Mouse (Mus musculus): ENCODE results near the gene Tnfrsf8.
A peak's percentile ranks its signal among the peaks of the same experiment; 100 is the strongest.
"Not testable (repeated sequence)": the region's sequence is repeated elsewhere in the genome, so short reads cannot be mapped to it uniquely, and the experiment has no call there.

Tnfrsf8 gene

DNA sequence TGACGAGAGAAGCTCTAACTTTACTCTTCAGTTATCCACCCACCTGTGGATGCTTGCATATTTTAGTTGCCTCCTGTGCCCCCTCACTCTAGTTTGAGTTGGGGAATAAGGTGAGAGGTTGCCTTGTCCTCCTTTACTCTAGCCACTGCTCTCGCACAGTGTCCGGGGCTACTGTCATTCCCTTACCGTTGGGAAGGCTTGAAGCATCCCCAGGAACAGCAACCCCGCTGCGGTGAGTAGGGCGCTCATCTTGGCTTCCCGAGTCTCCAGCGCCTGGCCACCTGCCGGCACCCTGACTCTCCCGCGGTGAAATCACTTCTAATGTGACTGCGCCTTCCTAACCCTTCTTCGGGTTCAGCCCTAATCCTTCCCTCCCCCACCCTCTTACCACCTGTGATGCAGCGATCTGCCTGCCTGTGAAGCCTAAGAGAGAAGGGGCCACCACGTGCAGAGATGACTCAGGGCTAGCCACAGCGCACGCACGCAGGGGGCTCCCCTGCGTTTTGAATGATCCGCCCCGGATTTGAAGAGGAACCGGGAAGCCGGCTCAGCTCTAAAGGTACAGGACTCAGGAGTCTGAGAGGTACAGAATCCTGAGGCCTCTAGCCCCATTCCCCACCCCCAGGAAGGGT is at the start of gene Tnfrsf8:
Tnfrsf8 (minus strand) TSS at position 329 of the 632 bp plus-strand sequence.
- DNase-seq, result no peak

- not testable (repeated sequence) for DNase-seq
Measured at GRCm38 (mm10) chr4:145361635-145362034, 46.7 kb upstream of the Tnfrsf8 start.

- peak in 1 of 2 experiments; percentile 7 for DNase-seq
Measured at GRCm38 (mm10) chr4:145361065-145361464, 46.1 kb upstream of the Tnfrsf8 start.

- no peak for DNase-seq
Measured at GRCm38 (mm10) chr4:145360567-145360966, 45.6 kb upstream of the Tnfrsf8 start.

DNA sequence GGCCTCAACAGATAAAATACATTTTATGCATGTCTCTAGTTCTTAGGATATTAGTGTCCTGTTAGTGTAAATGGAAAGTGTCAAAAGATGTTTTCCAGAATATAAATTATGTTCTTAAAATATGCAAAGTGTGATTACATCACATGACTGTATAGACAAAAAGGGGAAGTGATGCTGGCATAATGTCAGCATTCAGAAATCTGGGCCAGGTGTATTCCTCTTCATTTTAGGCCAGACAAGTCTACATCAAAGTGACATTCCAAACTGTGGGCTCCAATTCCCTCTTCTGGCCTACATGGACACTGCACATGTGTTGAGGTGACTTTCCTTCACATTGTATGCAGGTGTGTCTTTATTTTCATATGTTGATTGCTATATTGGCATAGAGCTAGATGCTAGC is 41.3 kb upstream of the Tnfrsf8 start:
- no peak for DNase-seq

GRCm38 (mm10) chr4:145353855-145354254 is 38.9 kb upstream of the Tnfrsf8 start:
- no peak for DNase-seq

DNA sequence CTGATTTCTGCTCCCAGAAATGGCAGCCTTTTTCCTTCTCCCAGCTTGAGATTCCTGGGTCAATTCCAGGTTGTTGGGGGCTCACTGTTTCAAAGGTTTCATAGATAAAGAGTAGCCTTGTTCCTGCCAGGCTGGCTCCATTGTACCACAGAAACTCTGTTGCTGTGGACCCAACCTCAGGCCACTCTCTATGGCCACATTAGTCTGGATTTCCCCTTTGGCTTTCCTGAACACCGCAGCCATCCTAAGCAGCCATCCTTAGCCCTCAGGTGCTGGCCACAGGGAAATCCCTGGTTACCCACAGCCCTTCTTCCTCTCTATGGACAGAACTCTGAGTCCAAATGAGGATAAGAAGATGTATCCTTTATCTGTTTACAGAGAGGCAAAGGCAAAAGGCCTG is 30.0 kb upstream of the Tnfrsf8 start:
- no peak for DNase-seq

GRCm38 (mm10) chr4:145341879-145342809 is 27.2 kb upstream of the Tnfrsf8 start:
- no peak for DNase-seq

DNA sequence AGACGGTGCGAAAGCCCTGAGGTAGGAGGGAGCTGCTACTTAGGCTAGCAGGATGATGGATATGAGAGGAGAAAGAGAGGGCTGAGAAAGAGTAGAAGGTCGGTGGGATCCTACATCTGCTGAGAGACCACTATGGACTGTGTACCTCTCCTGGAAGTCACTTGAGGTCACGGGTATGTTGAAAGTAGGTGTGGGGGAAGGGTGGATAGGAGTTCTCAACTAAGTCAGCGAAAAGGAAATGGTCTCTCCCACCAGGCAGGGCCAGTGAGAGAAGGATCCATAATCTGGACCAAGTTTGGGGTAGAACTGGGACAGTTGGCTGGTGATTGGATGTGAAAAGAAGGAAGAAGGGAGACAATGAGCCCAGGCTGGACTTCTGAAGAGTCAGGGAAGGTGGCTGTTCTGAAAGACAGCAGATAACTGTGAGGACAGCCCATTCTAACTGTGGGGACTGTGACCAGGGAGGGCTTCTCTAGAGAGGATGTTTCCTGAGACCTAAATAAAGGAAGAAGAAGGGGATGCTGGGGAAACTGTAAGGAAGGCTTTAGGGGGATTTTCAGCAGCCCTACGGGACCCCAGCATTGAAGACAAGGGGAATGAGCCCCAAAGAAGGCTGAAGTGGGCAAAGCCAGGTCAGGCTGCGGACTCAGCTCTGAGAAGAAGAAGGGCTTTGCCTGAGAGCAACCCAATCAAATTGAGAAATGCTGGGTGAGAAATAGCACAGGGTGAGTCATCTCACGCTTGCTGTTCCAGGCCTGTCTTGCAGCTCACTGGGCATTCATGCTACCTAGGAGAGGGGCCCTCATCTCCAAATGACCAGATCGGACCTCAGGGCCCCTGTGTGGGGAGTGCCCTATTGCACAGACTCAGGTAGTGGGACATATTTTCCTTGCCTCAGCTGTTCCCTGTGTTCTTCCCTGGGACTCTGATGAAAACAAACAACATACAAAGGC is 23.2 kb upstream of the Tnfrsf8 start:
- DNase-seq, result no peak

GRCm38 (mm10) chr4:145336587-145336986 is 21.6 kb upstream of the Tnfrsf8 start:
- no peak for DNase-seq

DNA sequence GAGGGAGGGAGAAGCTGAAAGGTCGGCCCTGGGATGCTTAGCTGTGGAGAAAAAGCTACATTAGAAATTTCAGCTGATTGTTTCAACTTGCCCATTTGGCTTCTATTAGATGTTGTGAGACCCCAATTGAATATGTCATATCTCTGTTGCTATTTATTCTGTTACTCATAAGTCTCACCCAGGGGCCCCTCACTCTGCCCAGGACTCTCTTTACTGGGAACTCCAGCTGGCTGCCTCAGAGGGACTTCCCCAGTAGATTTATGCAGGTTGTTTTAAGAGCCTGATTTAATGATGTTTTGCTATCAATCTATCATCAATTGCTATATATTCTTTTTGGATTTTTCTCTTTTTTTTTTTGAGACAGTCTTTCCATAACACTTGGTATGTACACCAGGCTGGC is 21.1 kb upstream of the Tnfrsf8 start:
- no peak for DNase-seq

- no peak for DNase-seq
Measured at GRCm38 (mm10) chr4:145323631-145324030, 8.7 kb upstream of the Tnfrsf8 start.

DNA sequence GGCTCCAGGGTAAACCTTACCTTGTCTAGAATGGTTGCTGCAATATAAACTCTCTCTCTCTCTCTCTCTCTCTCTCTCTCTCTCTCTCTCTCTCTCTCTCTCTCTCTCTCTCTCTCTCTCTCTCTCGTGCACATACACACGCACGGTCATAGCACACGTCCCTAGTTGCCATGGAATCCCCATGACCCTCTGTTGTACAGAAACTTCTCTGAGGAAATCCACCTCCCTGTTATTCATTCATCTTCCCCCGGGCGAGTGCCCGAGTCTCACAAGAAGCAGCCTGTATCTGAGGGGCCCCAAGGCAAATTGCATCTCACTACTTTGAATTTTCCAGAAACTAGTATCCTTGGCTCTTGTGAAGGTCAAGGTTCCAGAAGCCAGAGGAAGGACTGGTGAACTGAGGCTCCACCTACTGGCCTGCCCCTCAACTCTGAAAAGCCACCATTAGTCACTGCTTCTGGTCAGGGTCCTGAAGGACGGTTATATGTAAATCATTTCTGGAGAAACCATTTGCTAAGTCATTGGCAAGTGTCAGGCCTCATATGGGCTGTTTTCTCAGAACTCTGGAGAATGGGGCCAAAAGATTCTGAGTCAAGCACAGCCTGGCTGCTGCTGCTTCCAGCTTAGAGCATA is 8.1 kb upstream of the Tnfrsf8 start:
- DNase-seq, result peak in 1 of 2 experiments; percentile 4

DNA sequence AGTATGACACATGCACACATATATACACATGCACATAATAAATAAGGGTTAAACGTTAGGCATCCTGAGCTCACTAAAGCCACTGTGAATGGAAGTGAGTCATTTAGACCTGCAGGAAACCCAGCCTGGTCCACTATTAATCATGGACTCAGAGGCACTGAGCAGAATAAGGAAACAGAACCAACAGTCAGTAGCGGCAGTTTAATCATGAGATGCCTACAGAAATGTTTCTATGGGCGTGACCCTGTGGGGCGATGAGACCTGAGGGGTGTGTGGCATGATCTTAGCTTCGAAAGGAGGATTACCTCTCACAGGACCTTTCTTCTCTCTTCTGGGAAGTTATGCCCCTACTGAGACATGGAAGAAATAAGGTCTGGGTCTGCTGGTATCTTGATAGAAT is 7.2 kb upstream of the Tnfrsf8 start:
- no peak for DNase-seq

DNA sequence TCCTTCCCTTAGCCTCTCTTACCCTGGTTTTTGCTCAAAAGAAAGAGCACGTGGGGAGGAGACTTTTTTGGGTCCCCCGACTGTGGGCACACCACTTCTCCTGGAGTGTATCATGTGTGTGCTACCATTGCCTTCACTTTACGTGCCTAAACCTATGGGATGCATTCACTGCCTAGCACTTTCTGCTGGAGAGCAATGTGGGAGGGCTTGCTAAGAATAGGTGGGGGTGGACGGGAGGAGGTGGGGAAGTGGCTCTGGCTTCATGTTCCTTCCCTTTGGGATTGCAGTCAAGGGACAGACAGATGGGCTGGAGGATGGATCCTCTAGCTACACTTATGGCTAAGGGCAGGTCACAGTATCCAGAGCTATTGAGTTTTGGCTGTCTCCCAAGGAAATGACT is 5.7 kb upstream of the Tnfrsf8 start:
- DNase-seq, result no peak

DNA sequence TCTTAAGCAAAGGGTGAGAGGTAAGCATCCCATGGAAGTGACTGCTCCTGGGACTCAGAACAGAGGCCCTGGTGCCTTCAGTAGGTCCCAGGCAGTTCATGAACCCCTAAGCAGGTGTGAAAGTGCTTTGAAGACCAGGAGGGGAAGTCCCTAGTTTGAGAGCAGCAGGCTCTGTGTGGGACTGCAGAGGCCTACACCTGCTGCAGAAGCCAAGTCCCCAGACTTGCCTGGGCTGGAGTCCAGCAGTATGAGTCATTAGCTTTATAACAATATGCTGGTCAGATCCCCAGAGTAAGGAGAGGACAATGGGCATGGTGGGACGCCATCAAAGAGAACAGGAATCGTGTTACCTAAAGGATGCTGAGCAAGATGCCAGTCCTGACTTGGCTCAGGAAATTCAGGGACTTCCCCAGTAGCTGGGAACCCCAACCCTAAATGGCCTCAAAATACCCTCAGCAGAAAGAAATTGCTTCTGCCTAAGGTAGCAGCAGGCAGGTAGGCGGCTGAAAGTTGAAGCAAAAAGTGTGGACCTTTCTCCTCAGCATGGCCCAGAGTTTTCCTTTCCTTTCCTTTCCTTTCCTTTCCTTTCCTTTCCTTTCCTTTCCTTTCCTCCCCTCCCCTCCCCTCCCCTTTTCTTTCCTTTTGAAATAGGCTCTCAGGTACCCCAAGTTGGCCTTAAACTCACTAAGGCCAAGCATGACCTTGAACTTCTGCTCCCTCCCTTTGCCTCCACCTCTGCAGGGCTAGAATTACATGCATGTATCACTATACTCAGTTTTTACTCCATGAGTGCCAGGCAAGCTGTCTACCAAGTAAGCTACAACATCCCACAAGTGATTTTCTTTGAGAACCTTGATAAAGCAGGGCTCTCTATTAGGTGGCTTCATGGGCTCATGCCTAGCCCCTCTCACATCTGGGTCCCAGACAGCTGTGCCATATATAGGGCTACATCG is 4.6 kb upstream of the Tnfrsf8 start:
- DNase-seq, result peak; percentile 4 to 18

DNA sequence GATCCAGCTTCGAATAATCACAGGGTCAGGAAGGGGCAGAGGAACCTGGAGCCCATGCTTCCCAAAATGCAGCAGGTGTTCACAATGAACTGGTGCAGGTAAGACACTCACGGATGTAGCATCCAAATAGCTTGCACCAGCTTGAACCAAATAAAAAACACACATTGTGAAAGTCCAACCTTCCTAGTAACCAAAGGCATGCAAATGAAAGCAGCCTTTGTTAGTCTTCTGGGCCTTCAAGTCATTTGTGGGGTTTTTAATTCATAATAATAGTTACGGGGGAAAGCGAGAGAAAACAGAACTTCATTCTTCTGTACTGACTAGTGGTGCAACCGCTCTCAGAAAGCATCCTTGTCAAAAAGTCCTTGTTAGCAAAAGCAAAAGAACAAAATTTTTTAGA is 1.7 kb upstream of the Tnfrsf8 start:
- DNase-seq, result no peak

GRCm38 (mm10) chr4:145313966-145314365 is 998 bp downstream of the Tnfrsf8 start:
- no peak for DNase-seq

- DNase-seq, result no peak
Measured at GRCm38 (mm10) chr4:145313256-145313655, 1.7 kb downstream of the Tnfrsf8 start.

- no peak for DNase-seq
Measured at GRCm38 (mm10) chr4:145312530-145312929, 2.4 kb downstream of the Tnfrsf8 start.

- DNase-seq, result no peak
Measured at GRCm38 (mm10) chr4:145310859-145311258, 4.1 kb downstream of the Tnfrsf8 start.

Measured in kidney, postnatal 36 days (tissue).